Mouse (Mus musculus) liver, adult 2 months (tissue): ENCODE measurements at regions not wholly inside any gene's neighbourhood (a gene's known extent, or its start where the extent isn't known, plus 50 kb on each side); places are given as distances from the start of the nearest gene placed in this dataset.

Source experiments
- DNase-seq: peaks from one replicate; pipeline ENCODE4 v3.0.0-alpha.2; 2011; ENCODE audit warnings: low read depth, low spot score; ENCODE audit errors: extremely low read depth
- H3K27ac ChIP-seq: fragments of 200-500 bp; replicated peaks from 2 replicates; pipeline ENCODE4 v1.5.1; 2012; ENCODE audit warnings: low read depth, mild to moderate bottlenecking, control low read depth, inconsistent platforms, low read length; ENCODE audit not compliant: insufficient read depth
- H3K27me3 ChIP-seq: fragments of 200-500 bp; 2 replicates; pipeline ENCODE4 v1.6.1; 2012; ENCODE audit warnings: mild to moderate bottlenecking, moderate library complexity, low read length, inconsistent platforms; ENCODE audit not compliant: control insufficient read depth, insufficient read depth
- H3K36me3 ChIP-seq: fragments of 200-500 bp; 2 replicates; pipeline ENCODE4 v1.6.1; 2012; ENCODE audit warnings: low read length, inconsistent platforms; ENCODE audit not compliant: control insufficient read depth, insufficient read depth
- H3K4me1 ChIP-seq: fragments of 200-500 bp; 2 replicates; pipeline ENCODE4 v1.6.1; 2011; ENCODE audit warnings: low read length; ENCODE audit not compliant: control insufficient read depth, insufficient read depth
- H3K4me3 ChIP-seq: fragments of 200-500 bp; 2 replicates; pipeline ENCODE4 v1.5.1; 2011; ENCODE audit warnings: low read depth, mild to moderate bottlenecking, control low read depth, low read length, moderate library complexity; ENCODE audit not compliant: insufficient read depth
- H3K79me2 ChIP-seq: fragments of 200-500 bp; 2 replicates; pipeline ENCODE4 v1.6.1; 2012; ENCODE audit warnings: inconsistent platforms, mild to moderate bottlenecking, low read length, moderate library complexity; ENCODE audit not compliant: control insufficient read depth, insufficient read depth
- H3K9ac ChIP-seq: fragments of 200-500 bp; 2 replicates; pipeline ENCODE4 v1.6.1; 2012; ENCODE audit warnings: low read depth, mild to moderate bottlenecking, control low read depth, inconsistent platforms, low read length
- CTCF ChIP-seq: fragments of 200-500 bp; IDR thresholded peaks from 2 replicates; pipeline ENCODE4 v1.5.1; 2011; ENCODE audit warnings: low read depth, low read length, control low read depth
- POLR2A ChIP-seq: fragments of 200-500 bp; IDR thresholded peaks from 2 replicates; pipeline ENCODE4 v1.6.1; 2011; ENCODE audit warnings: low read length, control low read depth; ENCODE audit not compliant: insufficient read depth; ENCODE audit errors: extremely low read depth
- WGBS: fragments of 180-500 bp; shearing (Covaris S2); methylation state at CpG from one replicate; pipeline ENCODE4 v1.1.7; 2018; 5-methylcytosine and 5-hydroxymethylcytosine counted together

GRCm38 (mm10) chr16:50081511-50081910 lies 281.2 kb downstream of the Cd47 start:
- Histone ChIP-seq H3K27ac (no peak overlapping the region), H3K79me2 (no peaks in the 10 kb centered on the region), H3K4me3 (no peak overlapping the region), H3K27me3 (no peaks in the 10 kb centered on the region), H3K9ac (no peak overlapping the region), H3K4me1 (no peaks in the 10 kb centered on the region), H3K36me3 (no peaks in the 10 kb centered on the region)
- 46% methylated on average over 1 of the region's 1 CpGs for WGBS
- TF ChIP-seq POLR2A (no peak), CTCF (no peak)
- no peak for DNase-seq

DNA sequence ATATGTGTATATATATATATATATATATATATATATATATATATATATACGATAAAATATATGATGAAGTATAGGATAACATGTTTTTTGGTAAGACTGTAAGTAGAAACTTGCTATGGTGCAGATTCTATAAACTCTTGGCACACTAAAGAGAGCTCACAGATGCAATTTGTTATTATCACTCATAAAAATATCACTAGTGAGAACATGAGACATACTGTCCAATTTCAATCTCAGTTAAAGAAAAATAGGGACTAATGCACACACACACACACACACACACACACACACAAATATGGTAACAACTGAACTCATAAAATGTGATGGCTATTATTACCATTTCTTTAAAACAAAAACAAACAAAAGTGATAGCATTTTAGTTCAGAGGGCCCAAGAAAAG lies 292.0 kb downstream of the Cd47 start:
- no peak for TF ChIP-seq CTCF
- TF ChIP-seq POLR2A, result no peak
- Histone ChIP-seq H3K27ac (no peak overlapping the region), H3K4me1 (peaks cover 5% of the 10 kb centered on the region), H3K27me3 (no peaks in the 10 kb centered on the region), H3K79me2 (no peaks in the 10 kb centered on the region), H3K36me3 (no peaks in the 10 kb centered on the region), H3K9ac (no peak overlapping the region), H3K4me3 (no peak overlapping the region)
- WGBS, result 96% methylated on average over 1 of the region's 1 CpGs
- no peak for DNase-seq

DNA sequence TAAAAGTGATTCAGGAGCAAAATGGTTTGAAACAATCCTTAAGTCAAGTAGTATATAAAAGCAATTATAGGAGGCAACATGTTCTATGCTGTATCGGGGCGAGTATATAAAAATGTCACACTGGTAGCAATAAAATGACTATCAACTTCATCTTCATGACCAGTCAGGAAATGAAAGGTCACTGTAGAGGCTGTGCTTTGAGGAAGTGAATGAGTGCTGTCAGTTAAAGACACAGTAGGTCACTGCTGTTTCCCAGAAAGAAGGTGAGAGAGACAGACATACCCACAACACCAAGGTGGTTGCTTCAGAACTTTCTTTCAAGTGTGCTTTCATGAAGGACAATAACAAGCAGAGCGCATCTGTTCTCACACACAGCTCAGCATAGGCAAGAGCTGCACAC lies 292.4 kb downstream of the Cd47 start:
- Histone ChIP-seq H3K27ac (no peak overlapping the region), H3K4me1 (peaks cover 5% of the 10 kb centered on the region), H3K79me2 (no peaks in the 10 kb centered on the region), H3K27me3 (no peaks in the 10 kb centered on the region), H3K4me3 (no peak overlapping the region), H3K36me3 (no peaks in the 10 kb centered on the region), H3K9ac (no peak overlapping the region)
- DNase-seq, result no peak
- 88% methylated on average over 3 of the region's 3 CpGs for WGBS
- TF ChIP-seq CTCF, result no peak
- no peak for TF ChIP-seq POLR2A

GRCm38 (mm10) chr16:50095858-50096551 lies 295.7 kb downstream of the Cd47 start:
- DNase-seq, result peak; percentile 68
- H3K9ac ChIP-seq, result no peak overlapping the region
- H3K79me2 ChIP-seq, result no peaks in the 10 kb centered on the region
- TF ChIP-seq POLR2A (no peak), CTCF (no peak)
- H3K4me3 ChIP-seq, result no peak overlapping the region
- H3K4me1 ChIP-seq, result peaks cover 5% of the 10 kb centered on the region
- no peak overlapping the region for H3K27ac ChIP-seq
- 25% methylated on average over 6 of the region's 6 CpGs for WGBS
- no peaks in the 10 kb centered on the region for H3K27me3 ChIP-seq
- no peaks in the 10 kb centered on the region for H3K36me3 ChIP-seq

- Histone ChIP-seq H3K27me3 (no peaks in the 10 kb centered on the region), H3K79me2 (no peaks in the 10 kb centered on the region), H3K4me1 (peaks cover 5% of the 10 kb centered on the region), H3K36me3 (no peaks in the 10 kb centered on the region), H3K27ac (no peak overlapping the region), H3K9ac (no peak overlapping the region), H3K4me3 (no peak overlapping the region)
- TF ChIP-seq POLR2A, result no peak
- no peak for TF ChIP-seq CTCF
- 65% methylated on average over 2 of the region's 2 CpGs for WGBS
- peak; percentile 24 for DNase-seq
These were observed 296.2 kb downstream of the Cd47 start for GRCm38 (mm10) chr16:50096563-50096962.

GRCm38 (mm10) chr16:50103340-50103739 lies 303.0 kb downstream of the Cd47 start:
- H3K4me1 ChIP-seq, result no peaks in the 10 kb centered on the region
- H3K79me2 ChIP-seq, result no peaks in the 10 kb centered on the region
- no peak overlapping the region for H3K4me3 ChIP-seq
- H3K36me3 ChIP-seq, result no peaks in the 10 kb centered on the region
- TF ChIP-seq POLR2A, result no peak
- no peak for TF ChIP-seq CTCF
- DNase-seq, result peak; percentile 20
- WGBS, result 47% methylated on average over 7 of the region's 7 CpGs
- no peaks in the 10 kb centered on the region for H3K27me3 ChIP-seq
- no peak overlapping the region for H3K27ac ChIP-seq
- H3K9ac ChIP-seq, result no peak overlapping the region
